Mouse (Mus musculus): ENCODE data around the gene Sarm1.

Gene Sarm1

GRCm38 (mm10) chr11:78512025-78512957 is 14.7 kb upstream of the Sarm1 start, which contains the start of the genes Tmem199 and Poldip2:
Tmem199 (minus strand) TSS chr11:78512172.
Poldip2 (plus strand) TSS chr11:78512193.
- peak; percentile 86 for DNase-seq

- peak; percentile 44 for DNase-seq
These were observed 11.6 kb upstream of the Sarm1 start for GRCm38 (mm10) chr11:78509148-78509547.

GRCm38 (mm10) chr11:78505430-78505829 is 7.9 kb upstream of the Sarm1 start:
- DNase-seq: no peak

GRCm38 (mm10) chr11:78502909-78503650 is 5.5 kb upstream of the Sarm1 start, which contains the start of gene Sebox:
Sebox (plus strand) TSS chr11:78503447.
- peak; percentile 92 for DNase-seq

- peak; percentile 61 for DNase-seq
These were observed 4.0 kb upstream of the Sarm1 start for GRCm38 (mm10) chr11:78501529-78501928.

GRCm38 (mm10) chr11:78500623-78501202 is 3.2 kb upstream of the Sarm1 start:
- no peak for DNase-seq

- peak; percentile 53 for DNase-seq
These were observed 2.0 kb upstream of the Sarm1 start for GRCm38 (mm10) chr11:78499543-78499942.

GRCm38 (mm10) chr11:78499004-78499403 is 1.4 kb upstream of the Sarm1 start, which contains the start of gene Vtn:
Vtn (plus strand) TSS chr11:78499091.
- no peak for DNase-seq

GRCm38 (mm10) chr11:78497071-78497541 is 448 bp downstream of the Sarm1 start:
- DNase-seq: peak; percentile 73

- no peak for DNase-seq
These were observed 1.6 kb downstream of the Sarm1 start for GRCm38 (mm10) chr11:78495904-78496303.

GRCm38 (mm10) chr11:78490781-78491241 is 6.7 kb downstream of the Sarm1 start:
- peak; percentile 73 for DNase-seq

GRCm38 (mm10) chr11:78488168-78488567 is 9.4 kb downstream of the Sarm1 start:
- DNase-seq: peak; percentile 86

- DNase-seq: no peak
These were observed 13.9 kb downstream of the Sarm1 start for GRCm38 (mm10) chr11:78483639-78484038.

- DNase-seq: no peak
These were observed 22.3 kb downstream of the Sarm1 start for GRCm38 (mm10) chr11:78475289-78475688.

GRCm38 (mm10) chr11:78471326-78472103 is 26.0 kb downstream of the Sarm1 start:
- DNase-seq: no peak

- DNase-seq: no peak
These were observed 29.6 kb downstream of the Sarm1 start for GRCm38 (mm10) chr11:78467932-78468331.

- DNase-seq: no peak
These were observed 30.0 kb downstream of the Sarm1 start for GRCm38 (mm10) chr11:78467515-78467914.

- DNase-seq: no peak
These were observed 31.2 kb downstream of the Sarm1 start for GRCm38 (mm10) chr11:78466242-78466912.

GRCm38 (mm10) chr11:78465568-78466180 is 31.9 kb downstream of the Sarm1 start, which contains the start of gene Slc46a1:
Slc46a1 (plus strand) TSS chr11:78465697.
- peak; percentile 63 for DNase-seq

- no peak for DNase-seq
These were observed 32.4 kb downstream of the Sarm1 start for GRCm38 (mm10) chr11:78465116-78465515.
